Mouse (Mus musculus) bone marrow, adult 2 months (tissue): ENCODE results near the gene Chmp2b. TPM values are rescaled to one million over a fixed set of nuclear protein-coding genes. Genes with fewer than 3 reads are reported as not detected.

ENCODE experiments used
- H3K27ac ChIP-seq: fragments of 200-500 bp; 2 replicates; pipeline ENCODE4 v1.5.1; 2012; ENCODE audit warnings: low read depth, mild to moderate bottlenecking, control low read depth, inconsistent platforms, low read length; ENCODE audit not compliant: control insufficient read depth, poor library complexity, insufficient read depth
- H3K4me1 ChIP-seq: fragments of 200-500 bp; 2 replicates; pipeline ENCODE4 v1.6.1; 2011; ENCODE audit warnings: low read length; ENCODE audit not compliant: control insufficient read depth, insufficient read depth
- H3K4me3 ChIP-seq: fragments of 200-500 bp; replicated peaks from 2 replicates; pipeline ENCODE3; 2011; ENCODE audit warnings: mild to moderate bottlenecking, low read depth, low read length, control low read depth; ENCODE audit not compliant: control insufficient read depth
- CTCF ChIP-seq: fragments of 200-500 bp; IDR thresholded peaks from 2 replicates; pipeline ENCODE4 v1.5.1; 2011; ENCODE audit warnings: low read length, control low read depth; ENCODE audit not compliant: control insufficient read depth, insufficient read depth
- POLR2A ChIP-seq: fragments of 200-500 bp; IDR thresholded peaks from 2 replicates; pipeline ENCODE4 v1.6.1; 2011; ENCODE audit warnings: low read depth, mild to moderate bottlenecking, control low read depth, low read length, borderline replicate concordance; ENCODE audit not compliant: control insufficient read depth
- WGBS: fragments of 180-500 bp; shearing (Covaris S2); methylation state at CpG from one replicate; pipeline ENCODE4 v1.1.7; 2018; 5-methylcytosine and 5-hydroxymethylcytosine counted together
- polyA plus RNA-seq: library from polyadenylated mRNA; stranded (reverse); fragments of >200 nt; gene quantifications from 2 replicates; pipeline ENCODE4 v1.2.4, GENCODE M21; 2011; ENCODE audit warnings: low replicate concordance; ENCODE audit not compliant: missing spikeins, insufficient read depth, insufficient read length

Gene Chmp2b
- polyA plus RNA-seq, 1 experiment = 8.9 TPM

- TF ChIP-seq POLR2A (no peak), CTCF (no peak)
- WGBS = 17% methylated on average over 12 of the region's 12 CpGs
- Histone ChIP-seq H3K4me1 (no peaks in the 10 kb centered on the region), H3K27ac (no peak overlapping the region), H3K4me3 (no peak overlapping the region)
Observed at GRCm38 (mm10) chr16:65533315-65533999, 29.1 kb downstream of the Chmp2b start.

- H3K4me1 ChIP-seq = no peaks in the 10 kb centered on the region
- no peak for TF ChIP-seq POLR2A
- no peak for TF ChIP-seq CTCF
- H3K4me3 ChIP-seq = no peak overlapping the region
- no peak overlapping the region for H3K27ac ChIP-seq
- WGBS = 77% methylated on average over 8 of the region's 8 CpGs
Observed at GRCm38 (mm10) chr16:65531663-65532062, 30.9 kb downstream of the Chmp2b start.

GRCm38 (mm10) chr16:65529589-65529988 is 32.9 kb downstream of the Chmp2b start:
- H3K27ac ChIP-seq = no peak overlapping the region
- WGBS = 65% methylated on average over 5 of the region's 5 CpGs
- no peak overlapping the region for H3K4me3 ChIP-seq
- no peak for TF ChIP-seq CTCF
- no peak for TF ChIP-seq POLR2A
- H3K4me1 ChIP-seq = no peaks in the 10 kb centered on the region

GRCm38 (mm10) chr16:65526695-65527094 is 35.8 kb downstream of the Chmp2b start:
- Histone ChIP-seq H3K4me3 (no peak overlapping the region), H3K4me1 (no peaks in the 10 kb centered on the region), H3K27ac (no peak overlapping the region)
- no peak for TF ChIP-seq POLR2A
- TF ChIP-seq CTCF = no peak
- 78% methylated on average over 5 of the region's 5 CpGs for WGBS

GRCm38 (mm10) chr16:65526004-65526403 is 36.5 kb downstream of the Chmp2b start:
- Histone ChIP-seq H3K27ac (no peak overlapping the region), H3K4me3 (no peak overlapping the region), H3K4me1 (no peaks in the 10 kb centered on the region)
- 86% methylated on average over 2 of the region's 2 CpGs for WGBS
- TF ChIP-seq POLR2A (no peak), CTCF (no peak)

- H3K4me3 ChIP-seq = no peak within 1 kb of the TSS
- 79% methylated on average over 6 of the region's 6 CpGs for WGBS
- TF ChIP-seq CTCF = no peak
- H3K27ac ChIP-seq = no peak within 1 kb of the TSS; the same call in 1 of the 2 replicates
- no peaks in the 10 kb centered on the region for H3K4me1 ChIP-seq
Observed at GRCm38 (mm10) chr16:65520211-65520610, 42.3 kb downstream of the Chmp2b start, which contains the start of gene Pou1f1. Gene Pou1f1, plus strand, starts transcription at chr16:65520511.

- Histone ChIP-seq H3K4me1 (no peaks in the 10 kb centered on the region), H3K27ac (no peak overlapping the region), H3K4me3 (no peak overlapping the region)
- 78% methylated on average over 7 of the region's 7 CpGs for WGBS
- TF ChIP-seq CTCF = no peak
Observed at GRCm38 (mm10) chr16:65514223-65514622, 48.3 kb downstream of the Chmp2b start.

GRCm38 (mm10) chr16:65497049-65497448 is 65.5 kb downstream of the Chmp2b start:
- 25% methylated on average over 2 of the region's 2 CpGs for WGBS
- H3K4me1 ChIP-seq = no peaks in the 10 kb centered on the region; the same call in 1 of the 2 replicates
- no peak overlapping the region for H3K4me3 ChIP-seq

GRCm38 (mm10) chr16:65496030-65496429 is 66.5 kb downstream of the Chmp2b start:
- H3K27ac ChIP-seq = no peak overlapping the region
- TF ChIP-seq CTCF = no peak
- TF ChIP-seq POLR2A = no peak
- 3% methylated on average over 5 of the region's 5 CpGs for WGBS
- H3K4me1 ChIP-seq = no peaks in the 10 kb centered on the region; the same call in 1 of the 2 replicates
- H3K4me3 ChIP-seq = no peak overlapping the region

More at GRCm38 (mm10) chr16:65497049-65497448, 65.5 kb downstream of the Chmp2b start:
- no peak overlapping the region for H3K27ac ChIP-seq
- TF ChIP-seq POLR2A (no peak), CTCF (no peak)

Other genes starting within 250 kb of the Chmp2b start
- gene Pou1f1, start 42.2 kb downstream of the Chmp2b start, polyA plus RNA-seq = not detected in 2 replicates